Mouse (Mus musculus) liver, adult 2 months (tissue): ENCODE measurements around the gene Prkar2a.

ENCODE experiments used
- CTCF ChIP-seq: fragments of 200-500 bp; IDR thresholded peaks from 2 replicates; pipeline ENCODE4 v1.5.1; 2011; ENCODE audit warnings: low read depth, low read length, control low read depth
- POLR2A ChIP-seq: fragments of 200-500 bp; IDR thresholded peaks from 2 replicates; pipeline ENCODE4 v1.6.1; 2011; ENCODE audit warnings: low read length, control low read depth; ENCODE audit not compliant: insufficient read depth; ENCODE audit errors: extremely low read depth

DNA sequence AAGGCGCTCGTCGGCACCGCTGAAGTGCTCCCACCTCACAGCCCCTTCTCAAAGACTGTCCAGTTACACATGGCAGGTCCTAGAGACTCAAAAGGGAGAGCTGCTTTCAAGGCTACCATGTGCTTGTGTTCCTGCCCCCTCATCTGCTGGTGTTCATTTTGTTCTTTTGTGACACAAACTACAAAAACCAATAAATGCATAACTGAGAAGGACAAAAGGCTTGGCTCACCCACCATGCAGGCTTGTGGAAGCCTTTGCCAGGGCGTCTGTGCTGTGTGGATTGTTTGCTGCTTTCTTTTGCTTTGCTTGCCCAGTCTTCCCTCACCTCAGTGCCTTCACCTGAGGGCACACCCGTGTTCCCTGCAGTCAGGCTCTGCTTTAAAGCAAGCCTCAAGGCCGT lies 108.4 kb downstream of the Prkar2a start:
- TF ChIP-seq CTCF (no peak), POLR2A (no peak)
